Mouse (Mus musculus) forebrain, embryonic 11.5 days (tissue): Measurements from ENCODE around the gene 7530416G11Rik. TPM values are rescaled to one million over a fixed set of nuclear protein-coding genes. Genes with fewer than 3 reads are reported as not detected.

Source experiments
- ATAC-seq: fragments of 200-750 bp; cut with Nextera tagmentation; replicated peaks from 2 replicates; pipeline ENCODE4 v1.8.0; 2017; ENCODE audit warnings: moderate TSS enrichment; ENCODE audit not compliant: low FRiP score
- DNase-seq: peaks from one replicate; pipeline ENCODE4 v3.0.0-alpha.2; 2017; ENCODE audit warnings: low spot score
- H3K27ac ChIP-seq: fragments of 300-500 bp; sonication (generic); 2 replicates; pipeline ENCODE4 v1.5.1; 2014; ENCODE audit warnings: low read depth, low read length
- H3K27me3 ChIP-seq: fragments of 300-500 bp; sonication (generic); 2 replicates; pipeline ENCODE4 v1.6.1; 2014; ENCODE audit warnings: mild to moderate bottlenecking, low read length, mixed read lengths; ENCODE audit not compliant: control insufficient read depth, insufficient read depth
- H3K36me3 ChIP-seq: fragments of 300-500 bp; sonication (generic); 2 replicates; pipeline ENCODE4 v1.6.1; 2014; ENCODE audit warnings: mild to moderate bottlenecking, low read length, moderate library complexity, mixed read lengths; ENCODE audit not compliant: control insufficient read depth, insufficient read depth
- H3K4me1 ChIP-seq: fragments of 300-500 bp; sonication (generic); replicated peaks from 2 replicates; pipeline ENCODE4 v1.6.1; 2014; ENCODE audit warnings: low read length, mixed read lengths; ENCODE audit not compliant: control insufficient read depth, insufficient read depth
- H3K4me2 ChIP-seq: fragments of 300-500 bp; sonication (generic); 2 replicates; pipeline ENCODE4 v1.6.1; 2014; ENCODE audit warnings: low read depth, mild to moderate bottlenecking, low read length, moderate library complexity, mixed read lengths; ENCODE audit not compliant: severe bottlenecking
- H3K4me3 ChIP-seq: fragments of 300-500 bp; sonication (generic); 2 replicates; pipeline ENCODE4 v1.5.1; 2014; ENCODE audit warnings: low read depth, low read length
- H3K9ac ChIP-seq: fragments of 300-500 bp; sonication (generic); 2 replicates; pipeline ENCODE4 v1.6.1; 2014; ENCODE audit warnings: low read length
- H3K9me3 ChIP-seq: fragments of 300-500 bp; sonication (generic); 2 replicates; pipeline ENCODE4 v1.6.1; 2016; ENCODE audit warnings: low read length, mixed read lengths; ENCODE audit not compliant: control insufficient read depth
- WGBS: fragments of 180-500 bp; shearing (Covaris S2); extraction: QIAGEN DNeasy Blood & Tissue Kit; methylation state at CpG from one replicate; pipeline ENCODE4 v1.1.7; 2014; 5-methylcytosine and 5-hydroxymethylcytosine counted together
- polyA plus RNA-seq: library from polyadenylated mRNA; unstranded; fragments of >200 nt; fragmentation: Nextera tagmentation; extraction: Ambion mirVana; gene quantifications from 2 replicates; pipeline ENCODE4 v1.2.1, GENCODE M21; 2014

7530416G11Rik gene
- polyA plus RNA-seq, 1 experiment from 2014 or later = not detected

GRCm38 (mm10) chr15:85457838-85458237 is 45.2 kb downstream of the 7530416G11Rik start:
- H3K9me3 ChIP-seq = no peaks in the 10 kb centered on the region
- H3K27ac ChIP-seq = peak overlapping the region; percentile 93
- peaks cover 61% of the 10 kb centered on the region for H3K4me1 ChIP-seq
- no peak overlapping the region; the same call in 1 of the 2 replicates for H3K4me2 ChIP-seq
- H3K4me3 ChIP-seq = no peak overlapping the region
- H3K9ac ChIP-seq = no peak overlapping the region
- H3K36me3 ChIP-seq = no peaks in the 10 kb centered on the region
- ATAC-seq = no peak
- no peaks in the 10 kb centered on the region for H3K27me3 ChIP-seq
- WGBS = 34% methylated on average over 8 of the region's 8 CpGs
- DNase-seq = no peak

GRCm38 (mm10) chr15:85456891-85457290 is 46.1 kb downstream of the 7530416G11Rik start:
- H3K4me1 ChIP-seq = peaks cover 52% of the 10 kb centered on the region
- no peaks in the 10 kb centered on the region for H3K27me3 ChIP-seq
- no peaks in the 10 kb centered on the region for H3K36me3 ChIP-seq
- WGBS = 68% methylated on average over 8 of the region's 8 CpGs
- peak overlapping the region; percentile 93 for H3K27ac ChIP-seq
- DNase-seq (peak; percentile 22), ATAC-seq (no peak)
- no peak overlapping the region for H3K4me3 ChIP-seq
- no peaks in the 10 kb centered on the region for H3K9me3 ChIP-seq
- no peak overlapping the region for H3K9ac ChIP-seq
- no peak overlapping the region for H3K4me2 ChIP-seq

- 90% methylated on average over 3 of the region's 3 CpGs for WGBS
- ATAC-seq (no peak), DNase-seq (no peak)
- Histone ChIP-seq H3K4me3 (no peak overlapping the region), H3K9me3 (no peaks in the 10 kb centered on the region), H3K36me3 (peaks cover 3% of the 10 kb centered on the region; the same call in 1 of the 2 replicates), H3K27ac (no peak overlapping the region), H3K27me3 (no peaks in the 10 kb centered on the region), H3K4me2 (no peak overlapping the region), H3K4me1 (no peaks in the 10 kb centered on the region), H3K9ac (no peak overlapping the region)
These were observed 56.4 kb downstream of the 7530416G11Rik start for GRCm38 (mm10) chr15:85446652-85447051.

Other genes with a start within 250 kb of the 7530416G11Rik start
- gene Atxn10, start 167.0 kb downstream of the 7530416G11Rik start, polyA plus RNA-seq = 406 and 408 TPM in 2 replicates
- gene Wnt7b, start 79.2 kb upstream of the 7530416G11Rik start, polyA plus RNA-seq = 146 and 153 TPM in 2 replicates
- 0.31 and 0.51 TPM in 2 replicates for gene Ppara, start 231.8 kb upstream of the 7530416G11Rik start, polyA plus RNA-seq